Mouse (Mus musculus) heart, embryonic 16.5 days (tissue): ENCODE measurements around the gene Pctp. TPM values are rescaled to one million over a fixed set of nuclear protein-coding genes. Genes with fewer than 3 reads are reported as not detected.

Experiments used
- polyA plus RNA-seq: library from polyadenylated mRNA; unstranded; fragments of >200 nt; fragmentation: Nextera tagmentation; extraction: Ambion mirVana; gene quantifications from 2 replicates; pipeline ENCODE4 v1.2.1, GENCODE M21; 2015

The Pctp gene
- polyA plus RNA-seq, 1 experiment from 2014 or later, result 7.3 TPM

Other genes starting within 250 kb of the Pctp start
- gene Ankfn1, start 225.2 kb downstream of the Pctp start, polyA plus RNA-seq, result 0.11 and 0.22 TPM in 2 replicates
- 9.8 and 13.4 TPM in 2 replicates for gene Tmem100, start 27.5 kb upstream of the Pctp start, polyA plus RNA-seq
- gene Gm45716, start 184.8 kb upstream of the Pctp start, polyA plus RNA-seq, result 53.0 TPM in 2 replicates
- gene Mmd, start 246.6 kb upstream of the Pctp start, polyA plus RNA-seq, result 77.0 and 80.2 TPM in 2 replicates